Mouse (Mus musculus): Measurements from ENCODE around the gene Mafg. TPM values are rescaled to one million over a fixed set of nuclear protein-coding genes. Genes with fewer than 3 reads are reported as not detected.

Mafg gene
- polyA plus RNA-seq, 1 experiment from 2014 or later: 23.5 TPM

DNA sequence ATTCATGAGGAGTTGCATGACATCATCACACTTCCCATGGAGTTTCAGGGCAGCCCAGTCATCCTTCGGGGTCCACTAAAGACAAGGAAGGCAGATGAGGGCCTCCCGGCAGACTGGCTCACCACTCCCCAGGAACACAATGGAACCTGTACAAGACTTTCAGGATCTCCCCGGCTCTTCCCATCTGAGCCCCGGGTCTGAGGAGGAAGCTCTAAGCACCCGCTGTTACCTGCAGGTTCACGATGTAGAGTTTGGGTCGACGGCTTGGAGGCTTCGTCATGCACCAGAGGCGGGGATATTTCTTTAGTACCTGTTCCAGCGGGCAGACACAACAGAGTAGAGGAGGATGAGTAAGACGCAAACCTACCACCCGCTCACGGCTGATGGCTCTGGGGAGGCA lies 13.2 kb downstream of the Mafg start:
- WGBS: 91% methylated on average over 14 of the region's 14 CpGs
- Histone ChIP-seq H3K9me3 (ENCODE audit: control insufficient read depth, low read length) (no peaks in the 10 kb centered on the region), H3K4me3 (ENCODE audit: low read depth, low read length) (no peak overlapping the region), H3K36me3 (ENCODE audit: control insufficient read depth, insufficient read depth, low read length) (peaks cover 12% of the 10 kb centered on the region; the same call in 1 of the 2 replicates), H3K4me1 (replicated peaks; ENCODE audit: control insufficient read depth, insufficient read depth, low read length) (peaks cover 8% of the 10 kb centered on the region), H3K27me3 (ENCODE audit: control insufficient read depth, insufficient read depth, low read length) (no peaks in the 10 kb centered on the region), H3K4me2 (replicated peaks; ENCODE audit: low read depth, low read length) (no peak overlapping the region), H3K27ac (ENCODE audit: low read depth, low read length) (no peak overlapping the region), H3K9ac (ENCODE audit: low read depth, low read length) (no peak overlapping the region)
- DNase-seq (ENCODE audit: low spot score) (no peak), ATAC-seq (ENCODE audit: low FRiP score) (no peak)

GRCm38 (mm10) chr11:120618619-120619535 lies 14.5 kb downstream of the Mafg start:
- no peak overlapping the region for H3K4me3 ChIP-seq (ENCODE audit: low read depth, low read length)
- no peaks in the 10 kb centered on the region for H3K9me3 ChIP-seq (ENCODE audit: control insufficient read depth, low read length)
- H3K4me2 ChIP-seq (replicated peaks; ENCODE audit: low read depth, low read length): no peak overlapping the region
- H3K27ac ChIP-seq (ENCODE audit: low read depth, low read length): no peak overlapping the region
- ATAC-seq (ENCODE audit: low FRiP score): no peak
- no peak overlapping the region for H3K9ac ChIP-seq (ENCODE audit: low read depth, low read length)
- peaks cover 4% of the 10 kb centered on the region; the same call in 1 of the 2 replicates for H3K4me1 ChIP-seq (replicated peaks; ENCODE audit: control insufficient read depth, insufficient read depth, low read length)
- no peak for DNase-seq (ENCODE audit: low spot score)
- no peaks in the 10 kb centered on the region for H3K27me3 ChIP-seq (ENCODE audit: control insufficient read depth, insufficient read depth, low read length)
- WGBS: 94% methylated on average over 25 of the region's 25 CpGs
- peaks cover 12% of the 10 kb centered on the region; the same call in 1 of the 2 replicates for H3K36me3 ChIP-seq (ENCODE audit: control insufficient read depth, insufficient read depth, low read length)

GRCm38 (mm10) chr11:120617519-120618112 lies 15.8 kb downstream of the Mafg start, which contains the start of gene Pcyt2:
Pcyt2 (minus strand) TSS chr11:120617936.
- Histone ChIP-seq H3K9me3 (ENCODE audit: control insufficient read depth, low read length) (no peaks in the 10 kb centered on the region), H3K4me2 (replicated peaks; ENCODE audit: low read depth, low read length) (peak within 1 kb of the TSS; percentile 84), H3K9ac (ENCODE audit: low read depth, low read length) (peak within 1 kb of the TSS; percentile 80), H3K27me3 (ENCODE audit: control insufficient read depth, insufficient read depth, low read length) (no peaks in the 10 kb centered on the region), H3K36me3 (ENCODE audit: control insufficient read depth, insufficient read depth, low read length) (peaks cover 12% of the 10 kb centered on the region; the same call in 1 of the 2 replicates), H3K4me3 (ENCODE audit: low read depth, low read length) (peak within 1 kb of the TSS; percentile 75), H3K4me1 (replicated peaks; ENCODE audit: control insufficient read depth, insufficient read depth, low read length) (peaks cover 4% of the 10 kb centered on the region; the same call in 1 of the 2 replicates), H3K27ac (ENCODE audit: low read depth, low read length) (peak within 1 kb of the TSS; percentile 58)
- ATAC-seq (ENCODE audit: low FRiP score) (peak; percentile 93), DNase-seq (ENCODE audit: low spot score) (peak; percentile 95)
- 1% methylated on average over 56 of the region's 56 CpGs for WGBS

DNA sequence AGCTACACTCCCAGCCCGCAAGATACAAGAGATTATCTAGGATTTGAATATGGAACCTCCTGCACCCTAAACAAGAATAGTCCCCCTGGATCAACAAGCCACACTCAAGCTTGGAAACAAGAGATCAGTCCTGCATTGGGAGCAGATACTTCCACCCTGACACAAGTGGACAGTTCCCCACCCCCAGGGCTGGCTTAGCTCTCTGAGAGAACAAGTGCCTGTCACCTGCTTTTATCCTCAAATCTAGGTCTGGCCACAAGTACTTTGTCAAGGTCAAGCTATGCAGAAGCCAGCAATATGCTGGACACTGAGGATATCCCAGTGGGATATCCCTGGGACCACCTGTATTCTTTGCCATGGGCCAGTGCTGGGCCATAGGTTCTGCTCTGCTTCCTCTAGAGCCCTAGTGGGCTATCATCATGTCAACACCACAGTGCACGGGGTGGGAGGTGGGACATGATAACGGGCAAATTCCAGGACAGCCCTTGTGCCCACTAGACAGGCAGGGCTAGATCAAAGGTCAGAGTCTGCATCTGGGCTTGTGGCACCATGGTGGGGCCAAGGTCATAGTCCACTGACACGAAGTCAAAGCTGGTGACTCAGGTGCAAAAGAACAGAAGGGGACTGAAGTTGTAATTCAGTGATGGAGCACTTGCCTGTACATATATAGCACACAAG lies 16.6 kb downstream of the Mafg start:
- Histone ChIP-seq H3K9me3 (ENCODE audit: control insufficient read depth, low read length) (no peaks in the 10 kb centered on the region), H3K4me3 (ENCODE audit: low read depth, low read length) (peak overlapping the region; percentile 75), H3K36me3 (ENCODE audit: control insufficient read depth, insufficient read depth, low read length) (peaks cover 11% of the 10 kb centered on the region; the same call in 1 of the 2 replicates), H3K27ac (ENCODE audit: low read depth, low read length) (no peak overlapping the region), H3K27me3 (ENCODE audit: control insufficient read depth, insufficient read depth, low read length) (no peaks in the 10 kb centered on the region), H3K4me2 (replicated peaks; ENCODE audit: low read depth, low read length) (peak overlapping the region; percentile 84), H3K4me1 (replicated peaks; ENCODE audit: control insufficient read depth, insufficient read depth, low read length) (peaks cover 4% of the 10 kb centered on the region; the same call in 1 of the 2 replicates), H3K9ac (ENCODE audit: low read depth, low read length) (peak overlapping the region; percentile 80)
- DNase-seq (ENCODE audit: low spot score): no peak
- no peak for ATAC-seq (ENCODE audit: low FRiP score)
- 52% methylated on average over 4 of the region's 4 CpGs for WGBS

GRCm38 (mm10) chr11:120615606-120616203 lies 17.7 kb downstream of the Mafg start:
- WGBS: 91% methylated on average over 11 of the region's 11 CpGs
- H3K9ac ChIP-seq (ENCODE audit: low read depth, low read length): no peak overlapping the region
- H3K4me3 ChIP-seq (ENCODE audit: low read depth, low read length): no peak overlapping the region
- H3K4me1 ChIP-seq (replicated peaks; ENCODE audit: control insufficient read depth, insufficient read depth, low read length): peaks cover 4% of the 10 kb centered on the region; the same call in 1 of the 2 replicates
- H3K27me3 ChIP-seq (ENCODE audit: control insufficient read depth, insufficient read depth, low read length): no peaks in the 10 kb centered on the region
- ATAC-seq (ENCODE audit: low FRiP score) (no peak), DNase-seq (ENCODE audit: low spot score) (no peak)
- peaks cover 16% of the 10 kb centered on the region for H3K36me3 ChIP-seq (ENCODE audit: control insufficient read depth, insufficient read depth, low read length)
- no peaks in the 10 kb centered on the region for H3K9me3 ChIP-seq (ENCODE audit: control insufficient read depth, low read length)
- H3K4me2 ChIP-seq (replicated peaks; ENCODE audit: low read depth, low read length): no peak overlapping the region
- H3K27ac ChIP-seq (ENCODE audit: low read depth, low read length): no peak overlapping the region

DNA sequence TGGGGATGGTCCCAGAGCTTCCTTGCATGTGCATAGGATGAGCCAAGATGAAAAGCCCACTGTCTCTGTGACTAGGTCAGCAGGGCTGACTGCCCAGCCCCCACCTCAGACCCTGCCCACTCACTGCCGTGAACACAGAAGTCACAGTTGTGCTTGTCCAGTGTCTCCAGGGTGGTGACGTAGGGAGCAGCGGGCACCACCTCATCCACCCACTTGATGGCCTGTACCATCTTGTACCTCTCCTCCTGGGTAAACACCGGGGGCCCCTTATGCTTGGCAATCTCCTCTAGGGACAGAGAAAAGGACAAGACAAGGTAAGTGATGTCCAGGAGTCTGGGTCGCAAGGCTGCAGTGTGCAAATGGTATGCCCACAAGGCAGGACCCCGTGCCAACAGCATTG lies 18.2 kb downstream of the Mafg start:
- no peak overlapping the region for H3K4me2 ChIP-seq (replicated peaks; ENCODE audit: low read depth, low read length)
- H3K27ac ChIP-seq (ENCODE audit: low read depth, low read length): no peak overlapping the region
- peaks cover 4% of the 10 kb centered on the region; the same call in 1 of the 2 replicates for H3K4me1 ChIP-seq (replicated peaks; ENCODE audit: control insufficient read depth, insufficient read depth, low read length)
- no peaks in the 10 kb centered on the region for H3K27me3 ChIP-seq (ENCODE audit: control insufficient read depth, insufficient read depth, low read length)
- no peak overlapping the region for H3K9ac ChIP-seq (ENCODE audit: low read depth, low read length)
- H3K9me3 ChIP-seq (ENCODE audit: control insufficient read depth, low read length): no peaks in the 10 kb centered on the region
- ATAC-seq (ENCODE audit: low FRiP score) (no peak), DNase-seq (ENCODE audit: low spot score) (no peak)
- WGBS: 94% methylated on average over 6 of the region's 6 CpGs
- no peak overlapping the region for H3K4me3 ChIP-seq (ENCODE audit: low read depth, low read length)
- H3K36me3 ChIP-seq (ENCODE audit: control insufficient read depth, insufficient read depth, low read length): peaks cover 11% of the 10 kb centered on the region

DNA sequence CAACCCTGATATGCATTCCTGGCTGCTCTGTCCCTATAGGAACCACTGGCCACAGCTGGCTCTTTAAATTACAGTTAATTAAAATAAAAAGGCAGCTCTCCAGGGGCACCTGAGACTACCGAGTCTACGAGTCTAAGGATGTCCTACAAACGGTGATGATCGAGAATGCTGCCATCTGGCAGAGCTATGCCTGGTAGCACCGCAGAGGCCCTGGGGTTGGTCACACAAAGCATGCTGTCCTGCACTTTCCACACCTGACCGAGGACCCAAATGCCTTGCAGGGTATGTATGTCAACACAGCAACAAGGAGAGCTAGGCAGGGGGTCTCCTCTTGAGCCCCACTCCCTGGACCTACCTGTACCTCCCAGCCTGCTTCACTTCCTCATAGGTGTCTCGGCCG lies 19.4 kb downstream of the Mafg start:
- peaks cover 10% of the 10 kb centered on the region; the same call in 1 of the 2 replicates for H3K36me3 ChIP-seq (ENCODE audit: control insufficient read depth, insufficient read depth, low read length)
- no peak overlapping the region for H3K4me3 ChIP-seq (ENCODE audit: low read depth, low read length)
- no peak overlapping the region for H3K27ac ChIP-seq (ENCODE audit: low read depth, low read length)
- no peak for ATAC-seq (ENCODE audit: low FRiP score)
- no peak overlapping the region for H3K9ac ChIP-seq (ENCODE audit: low read depth, low read length)
- peaks cover 6% of the 10 kb centered on the region; the same call in 1 of the 2 replicates for H3K4me1 ChIP-seq (replicated peaks; ENCODE audit: control insufficient read depth, insufficient read depth, low read length)
- H3K9me3 ChIP-seq (ENCODE audit: control insufficient read depth, low read length): no peaks in the 10 kb centered on the region
- no peak for DNase-seq (ENCODE audit: low spot score)
- WGBS: 82% methylated on average over 8 of the region's 8 CpGs
- no peak overlapping the region for H3K4me2 ChIP-seq (replicated peaks; ENCODE audit: low read depth, low read length)
- peaks cover 4% of the 10 kb centered on the region; the same call in 1 of the 2 replicates for H3K27me3 ChIP-seq (ENCODE audit: control insufficient read depth, insufficient read depth, low read length)

GRCm38 (mm10) chr11:120613481-120613972 lies 19.9 kb downstream of the Mafg start:
- Histone ChIP-seq H3K4me3 (ENCODE audit: low read depth, low read length) (no peak overlapping the region), H3K9me3 (ENCODE audit: control insufficient read depth, low read length) (no peaks in the 10 kb centered on the region), H3K9ac (ENCODE audit: low read depth, low read length) (no peak overlapping the region), H3K27me3 (ENCODE audit: control insufficient read depth, insufficient read depth, low read length) (peaks cover 5% of the 10 kb centered on the region; the same call in 1 of the 2 replicates), H3K4me2 (replicated peaks; ENCODE audit: low read depth, low read length) (no peak overlapping the region), H3K36me3 (ENCODE audit: control insufficient read depth, insufficient read depth, low read length) (peaks cover 10% of the 10 kb centered on the region; the same call in 1 of the 2 replicates), H3K4me1 (replicated peaks; ENCODE audit: control insufficient read depth, insufficient read depth, low read length) (peaks cover 8% of the 10 kb centered on the region; the same call in 1 of the 2 replicates), H3K27ac (ENCODE audit: low read depth, low read length) (no peak overlapping the region)
- DNase-seq (ENCODE audit: low spot score): no peak
- 92% methylated on average over 10 of the region's 10 CpGs for WGBS
- ATAC-seq (ENCODE audit: low FRiP score): no peak

All from hindbrain, embryonic 11.5 days (tissue).